Mouse (Mus musculus) C2C12 (cell line): Measurements from ENCODE around the gene 1700003F12Rik.

ENCODE experiments used
- CEBPB ChIP-seq: IDR thresholded peaks from one replicate; pipeline ENCODE4 v1.6.1; 2011; ENCODE audit warnings: low read depth, mild to moderate bottlenecking, control low read depth, moderate library complexity
- CTCF ChIP-seq: IDR thresholded peaks from one replicate; pipeline ENCODE4 v1.5.1; 2011; ENCODE audit not compliant: control insufficient read depth, insufficient read depth, insufficient read length
- MYOD1 ChIP-seq: IDR thresholded peaks from one replicate; pipeline ENCODE4 v1.6.1; 2011; ENCODE audit warnings: low read depth; ENCODE audit not compliant: control insufficient read depth, insufficient read length
- MYOG ChIP-seq: IDR thresholded peaks from one replicate; pipeline ENCODE4 v1.6.1; 2011; ENCODE audit not compliant: control insufficient read depth, insufficient read length; ENCODE audit errors: extremely low read depth

- TF ChIP-seq CTCF (no peak), MYOG (no peak), MYOD1 (no peak), CEBPB (no peak)
Measured at GRCm38 (mm10) chr2:154548688-154549087, 1.8 kb downstream of the 1700003F12Rik start.
